Mouse (Mus musculus) embryonic facial prominence, embryonic 14.5 days (tissue): ENCODE measurements around the gene Spg7. TPM values are rescaled to one million over a fixed set of nuclear protein-coding genes. Genes with fewer than 3 reads are reported as not detected.

Experiments used
- ATAC-seq: fragments of 200-750 bp; cut with Nextera tagmentation; 2 replicates; pipeline ENCODE4 v1.8.0; 2017; ENCODE audit warnings: low read depth, moderate number of reproducible peaks, moderate TSS enrichment
- DNase-seq: peaks from one replicate; pipeline ENCODE4 v3.0.0-alpha.2; 2015; ENCODE audit warnings: low spot score
- H3K27ac ChIP-seq: fragments of 300-500 bp; sonication (generic); replicated peaks from 2 replicates; pipeline ENCODE4 v1.5.1; 2014; ENCODE audit warnings: low read depth, mild to moderate bottlenecking, low read length, moderate library complexity
- H3K27me3 ChIP-seq: fragments of 300-500 bp; sonication (generic); replicated peaks from 2 replicates; pipeline ENCODE4 v1.6.1; 2014; ENCODE audit warnings: low read length; ENCODE audit not compliant: control insufficient read depth, insufficient read depth
- H3K36me3 ChIP-seq: fragments of 300-500 bp; sonication (generic); 2 replicates; pipeline ENCODE4 v1.6.1; 2014; ENCODE audit warnings: low read length, mixed read lengths; ENCODE audit not compliant: control insufficient read depth, insufficient read depth
- H3K4me1 ChIP-seq: fragments of 300-500 bp; sonication (generic); 2 replicates; pipeline ENCODE4 v1.6.1; 2014; ENCODE audit warnings: antibody characterized with exemption, low read length; ENCODE audit not compliant: control insufficient read depth, insufficient read depth
- H3K4me2 ChIP-seq: fragments of 300-500 bp; sonication (generic); 2 replicates; pipeline ENCODE4 v1.6.1; 2014; ENCODE audit warnings: low read depth, mild to moderate bottlenecking, low read length, moderate library complexity, mixed read lengths
- H3K4me3 ChIP-seq: fragments of 300-500 bp; sonication (generic); 2 replicates; pipeline ENCODE4 v1.5.1; 2014; ENCODE audit warnings: low read depth, mild to moderate bottlenecking, low read length
- H3K9ac ChIP-seq: fragments of 300-500 bp; sonication (generic); 2 replicates; pipeline ENCODE4 v1.6.1; 2014; ENCODE audit warnings: low read depth, mild to moderate bottlenecking, low read length, moderate library complexity, mixed read lengths
- H3K9me3 ChIP-seq: fragments of 300-500 bp; sonication (generic); 2 replicates; pipeline ENCODE4 v1.6.1; 2016; ENCODE audit warnings: low read length; ENCODE audit not compliant: control insufficient read depth
- WGBS: fragments of 180-500 bp; shearing (Covaris S2); extraction: QIAGEN DNeasy Blood & Tissue Kit; methylation state at CpG from one replicate; pipeline ENCODE4 v1.1.7; 2014; 5-methylcytosine and 5-hydroxymethylcytosine counted together
- polyA plus RNA-seq: library from polyadenylated mRNA; unstranded; fragments of >200 nt; fragmentation: Nextera tagmentation; extraction: Ambion mirVana; gene quantifications from 2 replicates; pipeline ENCODE4 v1.2.1, GENCODE M21; 2014

Spg7 gene
- polyA plus RNA-seq, 1 experiment from 2014 or later: 36.5 TPM

DNA sequence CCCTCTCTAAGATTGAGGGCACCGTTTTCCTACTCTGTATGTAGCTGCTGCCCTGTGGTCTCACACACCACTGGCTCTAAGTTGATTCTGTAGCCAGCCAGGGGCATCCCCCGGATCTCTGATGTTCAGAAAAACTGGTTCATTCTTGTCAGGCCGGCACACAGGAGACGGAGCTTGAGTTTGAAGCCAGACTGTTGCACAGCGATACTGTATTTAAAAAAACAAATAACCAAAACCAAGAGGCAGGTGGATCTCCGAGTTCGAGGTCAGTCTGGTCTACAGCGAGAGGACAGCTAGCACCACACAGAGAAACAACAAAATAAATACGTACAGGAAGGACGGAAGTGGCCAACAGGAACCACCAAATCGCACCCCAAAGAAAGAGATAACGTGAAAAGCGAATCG is 2.1 kb downstream of the Spg7 start:
- Histone ChIP-seq H3K9ac (peak overlapping the region; percentile 93), H3K27ac (peak overlapping the region; percentile 86), H3K4me1 (peaks cover 8% of the 10 kb centered on the region), H3K27me3 (no peaks in the 10 kb centered on the region), H3K4me3 (peak overlapping the region; percentile 92), H3K4me2 (peak overlapping the region; percentile 80), H3K9me3 (no peaks in the 10 kb centered on the region), H3K36me3 (peaks cover 20% of the 10 kb centered on the region; the same call in 1 of the 2 replicates)
- WGBS: 2% methylated on average over 14 of the region's 14 CpGs
- DNase-seq: no peak
- peak; percentile 26; the same call in 1 of the 2 replicates for ATAC-seq

DNA sequence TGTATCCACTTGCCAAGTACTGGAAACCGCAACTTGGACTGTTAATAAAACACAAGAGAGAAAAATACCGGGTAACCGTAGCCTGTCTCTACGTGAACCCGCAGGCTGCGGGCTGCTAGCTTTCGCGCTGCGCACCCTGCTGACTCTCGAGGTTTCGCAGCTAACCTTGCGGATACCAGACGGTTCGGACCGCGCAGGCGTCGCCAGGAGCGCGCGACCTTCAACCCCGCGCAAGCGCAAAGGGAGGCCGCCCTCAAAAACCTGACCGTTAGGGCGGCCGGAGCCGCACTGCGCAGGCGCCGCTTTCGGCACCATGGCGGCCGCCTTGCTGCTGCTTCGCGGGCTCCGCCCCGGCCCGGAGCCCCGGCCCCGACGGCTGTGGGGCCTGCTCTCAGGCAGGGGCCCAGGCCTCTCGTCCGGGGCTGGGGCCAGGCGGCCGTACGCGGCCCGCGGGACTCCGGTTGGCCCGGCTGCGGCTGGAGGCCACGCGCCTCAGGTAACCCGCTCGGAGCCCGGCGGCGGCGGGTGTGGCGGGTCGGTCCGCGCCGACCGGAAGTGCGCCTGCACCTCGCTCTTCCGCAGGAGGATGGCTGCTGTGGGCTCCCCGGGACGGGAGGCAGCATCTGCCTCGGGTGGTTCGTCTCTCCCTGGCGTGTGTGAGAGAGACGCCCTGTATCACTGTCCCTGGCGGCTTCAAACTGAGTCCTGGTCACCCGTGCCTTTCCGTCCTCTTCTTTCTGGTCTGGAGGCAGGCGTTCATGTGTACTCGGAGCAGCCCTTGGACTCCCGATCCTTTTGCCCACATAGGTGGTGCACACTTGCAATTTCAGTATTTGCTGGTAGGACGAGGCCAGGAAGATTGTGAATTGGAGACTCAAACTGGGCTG is 2.7 kb downstream of the Spg7 start:
- under 1% methylated on average over 53 of the region's 84 CpGs for WGBS
- Histone ChIP-seq H3K27me3 (no peaks in the 10 kb centered on the region), H3K27ac (peak overlapping the region; percentile 86), H3K9ac (peak overlapping the region; percentile 93), H3K4me1 (peaks cover 8% of the 10 kb centered on the region), H3K4me2 (peak overlapping the region; percentile 80), H3K9me3 (no peaks in the 10 kb centered on the region), H3K36me3 (peaks cover 20% of the 10 kb centered on the region; the same call in 1 of the 2 replicates), H3K4me3 (peak overlapping the region; percentile 92)
- ATAC-seq (peak; percentile 99), DNase-seq (peak; percentile 98)

- Histone ChIP-seq H3K4me2 (peak overlapping the region; percentile 80), H3K27me3 (no peaks in the 10 kb centered on the region), H3K9me3 (no peaks in the 10 kb centered on the region), H3K4me3 (peak overlapping the region; percentile 92), H3K36me3 (peaks cover 23% of the 10 kb centered on the region; the same call in 1 of the 2 replicates), H3K27ac (peak overlapping the region; percentile 86), H3K9ac (peak overlapping the region; percentile 93), H3K4me1 (peaks cover 8% of the 10 kb centered on the region)
- 31% methylated on average over 7 of the region's 7 CpGs for WGBS
- ATAC-seq: no peak
- no peak for DNase-seq
Observed at GRCm38 (mm10) chr8:123066101-123066683, 3.5 kb downstream of the Spg7 start.

DNA sequence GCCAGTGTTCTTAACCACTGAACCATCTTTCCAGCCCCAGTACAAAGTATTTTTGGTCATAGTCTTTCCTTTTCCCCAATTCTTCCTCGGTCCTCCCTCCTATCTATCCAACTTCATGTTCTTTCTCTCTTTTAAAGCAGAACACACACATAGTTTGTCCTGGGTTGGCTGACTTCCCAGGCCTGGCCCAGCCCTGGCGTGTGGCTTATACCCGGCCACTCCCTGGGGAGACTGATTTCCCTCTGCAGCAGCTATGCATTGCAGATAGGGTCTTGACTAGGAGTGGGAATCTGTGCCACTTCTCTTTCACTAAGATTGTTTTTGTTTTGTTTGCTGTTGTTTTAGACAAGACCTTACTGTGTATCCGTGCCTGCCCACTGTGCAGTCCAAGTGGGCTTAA is 8.4 kb downstream of the Spg7 start:
- 68% methylated on average over 4 of the region's 4 CpGs for WGBS

DNA sequence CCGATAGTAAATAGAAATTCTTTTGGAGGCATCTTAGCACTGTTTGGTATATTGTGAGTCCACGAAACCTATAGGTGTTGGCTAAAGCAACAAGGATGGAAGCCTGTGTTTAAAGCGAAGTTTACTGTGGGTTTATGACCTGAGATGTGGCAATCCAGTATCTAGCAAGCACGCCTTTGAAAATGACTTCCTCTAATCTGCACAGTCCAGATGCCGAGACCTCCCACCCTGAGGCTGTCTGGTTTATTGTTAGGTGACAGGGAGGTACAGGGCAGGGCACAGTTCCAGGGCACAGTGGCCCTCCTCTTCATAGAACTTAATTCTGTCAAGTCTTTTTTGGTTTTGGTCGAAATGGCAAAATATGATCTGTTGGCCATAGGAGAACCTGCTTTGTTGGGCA is 14.5 kb downstream of the Spg7 start:
- DNase-seq (no peak), ATAC-seq (no peak)
- Histone ChIP-seq H3K9ac (no peak overlapping the region), H3K4me2 (no peak overlapping the region), H3K4me1 (no peaks in the 10 kb centered on the region), H3K9me3 (no peaks in the 10 kb centered on the region), H3K27ac (no peak overlapping the region), H3K36me3 (peaks cover 93% of the 10 kb centered on the region), H3K4me3 (no peak overlapping the region), H3K27me3 (no peaks in the 10 kb centered on the region)
- WGBS: 90% methylated on average over 6 of the region's 6 CpGs

More for the DNA sequence above, 8.4 kb downstream of the Spg7 start:
- no peak overlapping the region for H3K4me3 ChIP-seq
- H3K9ac ChIP-seq: no peak overlapping the region
- no peak overlapping the region for H3K27ac ChIP-seq
- peaks cover 65% of the 10 kb centered on the region for H3K36me3 ChIP-seq
- no peaks in the 10 kb centered on the region for H3K9me3 ChIP-seq
- no peak overlapping the region for H3K4me2 ChIP-seq
- DNase-seq: peak; percentile 45
- ATAC-seq: no peak
- H3K27me3 ChIP-seq: no peaks in the 10 kb centered on the region
- peaks cover 7% of the 10 kb centered on the region for H3K4me1 ChIP-seq

GRCm38 (mm10) chr8:123082993-123083392 is 20.3 kb downstream of the Spg7 start:
- DNase-seq: no peak
- H3K9me3 ChIP-seq: no peaks in the 10 kb centered on the region
- H3K36me3 ChIP-seq: peaks cover 94% of the 10 kb centered on the region
- H3K27me3 ChIP-seq: no peaks in the 10 kb centered on the region
- ATAC-seq: no peak; the same call in 1 of the 2 replicates
- no peak overlapping the region for H3K4me2 ChIP-seq
- WGBS: 80% methylated on average over 6 of the region's 6 CpGs
- no peak overlapping the region for H3K4me3 ChIP-seq
- no peak overlapping the region for H3K27ac ChIP-seq
- no peak overlapping the region for H3K9ac ChIP-seq
- H3K4me1 ChIP-seq: no peaks in the 10 kb centered on the region

- Histone ChIP-seq H3K27ac (no peak overlapping the region), H3K4me2 (no peak overlapping the region), H3K36me3 (peaks cover 95% of the 10 kb centered on the region), H3K9ac (no peak overlapping the region), H3K4me3 (no peak overlapping the region), H3K4me1 (no peaks in the 10 kb centered on the region), H3K9me3 (no peaks in the 10 kb centered on the region), H3K27me3 (no peaks in the 10 kb centered on the region)
- DNase-seq (no peak), ATAC-seq (no peak)
- WGBS: 89% methylated on average over 12 of the region's 12 CpGs
Observed at GRCm38 (mm10) chr8:123083610-123084009, 20.9 kb downstream of the Spg7 start.

- DNase-seq (no peak), ATAC-seq (no peak)
- WGBS: 88% methylated on average over 9 of the region's 9 CpGs
- Histone ChIP-seq H3K4me2 (no peak overlapping the region), H3K27me3 (no peaks in the 10 kb centered on the region), H3K9ac (no peak overlapping the region), H3K36me3 (peaks cover 98% of the 10 kb centered on the region), H3K9me3 (no peaks in the 10 kb centered on the region), H3K4me1 (no peaks in the 10 kb centered on the region), H3K27ac (no peak overlapping the region), H3K4me3 (no peak overlapping the region)
Observed at GRCm38 (mm10) chr8:123087289-123087688, 24.5 kb downstream of the Spg7 start.
